Mouse (Mus musculus): ENCODE data around the gene Klri1. TPM values are rescaled to one million over a fixed set of nuclear protein-coding genes. Genes with fewer than 3 reads are reported as not detected.
"Not testable (repeated sequence)": the region's sequence is repeated elsewhere in the genome, so short reads cannot be mapped to it uniquely, and the experiment has no call there.

The Klri1 gene
- polyA plus RNA-seq, 1 experiment from 2014 or later = not detected

- no peaks in the 10 kb centered on the region for H3K36me3 ChIP-seq (ENCODE audit: control insufficient read depth, insufficient read depth, low read length)
- DNase-seq (ENCODE audit: low spot score) (no peak), ATAC-seq (replicated peaks; ENCODE audit: low FRiP score) (no peak)
- H3K27ac ChIP-seq (ENCODE audit: low read depth, low read length) = no peak overlapping the region
- no peaks in the 10 kb centered on the region for H3K9me3 ChIP-seq (ENCODE audit: control insufficient read depth, low read length)
- H3K4me2 ChIP-seq (ENCODE audit: low read depth, low read length, severe bottlenecking) = no peak overlapping the region
- no peaks in the 10 kb centered on the region for H3K27me3 ChIP-seq (ENCODE audit: control insufficient read depth, insufficient read depth, low read length)
- 55% methylated on average over 1 of the region's 1 CpGs for WGBS
- no peak overlapping the region for H3K4me3 ChIP-seq (ENCODE audit: low read depth, low read length)
- H3K4me1 ChIP-seq (replicated peaks; ENCODE audit: control insufficient read depth, insufficient read depth, low read length) = no peaks in the 10 kb centered on the region
- no peak overlapping the region for H3K9ac ChIP-seq (ENCODE audit: low read length)
Measured at GRCm38 (mm10) chr6:129713566-129713965, 3.4 kb downstream of the Klri1 start.

GRCm38 (mm10) chr6:129691436-129691835, 25.5 kb downstream of the Klri1 start:
- not testable (repeated sequence) for DNase-seq (ENCODE audit: low spot score); H3K9ac ChIP-seq (ENCODE audit: low read length); H3K27me3 ChIP-seq (ENCODE audit: control insufficient read depth, insufficient read depth, low read length); H3K36me3 ChIP-seq (ENCODE audit: control insufficient read depth, insufficient read depth, low read length); H3K9me3 ChIP-seq (ENCODE audit: control insufficient read depth, low read length); H3K4me2 ChIP-seq (ENCODE audit: low read depth, low read length, severe bottlenecking); H3K4me3 ChIP-seq (ENCODE audit: low read depth, low read length); H3K27ac ChIP-seq (ENCODE audit: low read depth, low read length); ATAC-seq (replicated peaks; ENCODE audit: low FRiP score); H3K4me1 ChIP-seq (replicated peaks; ENCODE audit: control insufficient read depth, insufficient read depth, low read length)
- WGBS = 83% methylated on average over 10 of the region's 10 CpGs

- Histone ChIP-seq H3K27me3 (ENCODE audit: control insufficient read depth, insufficient read depth, low read length) (no peaks in the 10 kb centered on the region), H3K4me1 (replicated peaks; ENCODE audit: control insufficient read depth, insufficient read depth, low read length) (no peaks in the 10 kb centered on the region), H3K4me2 (ENCODE audit: low read depth, low read length, severe bottlenecking) (no peak overlapping the region), H3K4me3 (ENCODE audit: low read depth, low read length) (no peak overlapping the region), H3K9me3 (ENCODE audit: control insufficient read depth, low read length) (no peaks in the 10 kb centered on the region), H3K36me3 (ENCODE audit: control insufficient read depth, insufficient read depth, low read length) (no peaks in the 10 kb centered on the region), H3K9ac (ENCODE audit: low read length) (no peak overlapping the region), H3K27ac (ENCODE audit: low read depth, low read length) (no peak overlapping the region)
- ATAC-seq (replicated peaks; ENCODE audit: low FRiP score) (no peak), DNase-seq (ENCODE audit: low spot score) (no peak)
- WGBS = 89% methylated on average over 1 of the region's 1 CpGs
Measured at GRCm38 (mm10) chr6:129680379-129680778, 36.6 kb downstream of the Klri1 start.

GRCm38 (mm10) chr6:129678873-129679272, 38.1 kb downstream of the Klri1 start, which contains the start of gene Klrc1:
Gene Klrc1 (minus strand): TSS chr6:129678973.
- 88% methylated on average over 3 of the region's 3 CpGs for WGBS
- H3K9me3 ChIP-seq (ENCODE audit: control insufficient read depth, low read length) = no peaks in the 10 kb centered on the region
- H3K9ac ChIP-seq (ENCODE audit: low read length) = no peak within 1 kb of the TSS
- H3K4me3 ChIP-seq (ENCODE audit: low read depth, low read length) = no peak within 1 kb of the TSS
- no peak within 1 kb of the TSS for H3K27ac ChIP-seq (ENCODE audit: low read depth, low read length)
- H3K4me2 ChIP-seq (ENCODE audit: low read depth, low read length, severe bottlenecking) = no peak within 1 kb of the TSS
- no peaks in the 10 kb centered on the region for H3K27me3 ChIP-seq (ENCODE audit: control insufficient read depth, insufficient read depth, low read length)
- no peak for ATAC-seq (replicated peaks; ENCODE audit: low FRiP score)
- DNase-seq (ENCODE audit: low spot score) = no peak
- no peaks in the 10 kb centered on the region for H3K36me3 ChIP-seq (ENCODE audit: control insufficient read depth, insufficient read depth, low read length)
- H3K4me1 ChIP-seq (replicated peaks; ENCODE audit: control insufficient read depth, insufficient read depth, low read length) = no peaks in the 10 kb centered on the region

GRCm38 (mm10) chr6:129661301-129661700, 55.6 kb downstream of the Klri1 start:
- not testable (repeated sequence) for H3K9ac ChIP-seq (ENCODE audit: low read length); H3K4me3 ChIP-seq (ENCODE audit: low read depth, low read length); H3K4me2 ChIP-seq (ENCODE audit: low read depth, low read length, severe bottlenecking); H3K4me1 ChIP-seq (replicated peaks; ENCODE audit: control insufficient read depth, insufficient read depth, low read length); H3K36me3 ChIP-seq (ENCODE audit: control insufficient read depth, insufficient read depth, low read length); ATAC-seq (replicated peaks; ENCODE audit: low FRiP score); H3K9me3 ChIP-seq (ENCODE audit: control insufficient read depth, low read length); H3K27ac ChIP-seq (ENCODE audit: low read depth, low read length); H3K27me3 ChIP-seq (ENCODE audit: control insufficient read depth, insufficient read depth, low read length); DNase-seq (ENCODE audit: low spot score)
- WGBS = no CpG with 5 or more reads among the region's 3 CpGs

GRCm38 (mm10) chr6:129660589-129660988, 56.3 kb downstream of the Klri1 start, which contains the start of gene Klrc2:
Gene Klrc2 (minus strand): TSS chr6:129660689.
- not testable (repeated sequence) for ATAC-seq (replicated peaks; ENCODE audit: low FRiP score); H3K4me2 ChIP-seq (ENCODE audit: low read depth, low read length, severe bottlenecking); DNase-seq (ENCODE audit: low spot score); H3K27ac ChIP-seq (ENCODE audit: low read depth, low read length); H3K9ac ChIP-seq (ENCODE audit: low read length); H3K4me1 ChIP-seq (replicated peaks; ENCODE audit: control insufficient read depth, insufficient read depth, low read length); H3K27me3 ChIP-seq (ENCODE audit: control insufficient read depth, insufficient read depth, low read length); H3K4me3 ChIP-seq (ENCODE audit: low read depth, low read length); H3K36me3 ChIP-seq (ENCODE audit: control insufficient read depth, insufficient read depth, low read length); H3K9me3 ChIP-seq (ENCODE audit: control insufficient read depth, low read length)
- WGBS = 83% methylated on average over 4 of the region's 4 CpGs

Small RNAs within 50 kb of the gene (microRNA-seq; reads per million reads assigned to microRNA genes)
- gene Mir680-1 (ENCODE audit: insufficient number of aligned reads) = not detected

Other genes with a start within 250 kb of the Klri1 start
- not detected in 2 replicates for gene Olr1, start 210.0 kb downstream of the Klri1 start, polyA plus RNA-seq (2014; fragmentation: Nextera tagmentation; extraction: Ambion mirVana)
- not detected in 2 replicates for gene Tmem52b, start 204.6 kb downstream of the Klri1 start, polyA plus RNA-seq (2014; fragmentation: Nextera tagmentation; extraction: Ambion mirVana)
- gene Gabarapl1, start 184.0 kb downstream of the Klri1 start, polyA plus RNA-seq (2014; fragmentation: Nextera tagmentation; extraction: Ambion mirVana) = 21.5 and 22.4 TPM in 2 replicates
- not detected in 2 replicates for gene Klre1, start 139.2 kb downstream of the Klri1 start, polyA plus RNA-seq (2014; fragmentation: Nextera tagmentation; extraction: Ambion mirVana)
- not detected in 2 replicates for gene Klrd1, start 125.3 kb downstream of the Klri1 start, polyA plus RNA-seq (2014; fragmentation: Nextera tagmentation; extraction: Ambion mirVana)
- gene Klrk1, start 93.3 kb downstream of the Klri1 start, polyA plus RNA-seq (2014; fragmentation: Nextera tagmentation; extraction: Ambion mirVana) = 0.16 and 0.23 TPM in 2 replicates
- not detected in 2 replicates for gene Klrc3, start 73.8 kb downstream of the Klri1 start, polyA plus RNA-seq (2014; fragmentation: Nextera tagmentation; extraction: Ambion mirVana)
- not detected in 2 replicates for gene Klrc2, start 56.4 kb downstream of the Klri1 start, polyA plus RNA-seq (2014; fragmentation: Nextera tagmentation; extraction: Ambion mirVana)
- not detected in 2 replicates for gene Klrc1, start 38.2 kb downstream of the Klri1 start, polyA plus RNA-seq (2014; fragmentation: Nextera tagmentation; extraction: Ambion mirVana)
- gene Klri2, start 23.4 kb upstream of the Klri1 start, polyA plus RNA-seq (2014; fragmentation: Nextera tagmentation; extraction: Ambion mirVana) = not detected in 2 replicates
- gene Gm156, start 67.1 kb upstream of the Klri1 start, polyA plus RNA-seq (2014; fragmentation: Nextera tagmentation; extraction: Ambion mirVana) = not detected in 2 replicates
- gene Gm17631, start 145.5 kb upstream of the Klri1 start, polyA plus RNA-seq (2014; fragmentation: Nextera tagmentation; extraction: Ambion mirVana) = not detected in 2 replicates
- gene Klra17, start 159.5 kb upstream of the Klri1 start, polyA plus RNA-seq (2014; fragmentation: Nextera tagmentation; extraction: Ambion mirVana) = not detected in 2 replicates
- gene Klra5, start 200.5 kb upstream of the Klri1 start, polyA plus RNA-seq (2014; fragmentation: Nextera tagmentation; extraction: Ambion mirVana) = not detected in 2 replicates